Mouse (Mus musculus): ENCODE measurements around the gene Dock11.

DNA sequence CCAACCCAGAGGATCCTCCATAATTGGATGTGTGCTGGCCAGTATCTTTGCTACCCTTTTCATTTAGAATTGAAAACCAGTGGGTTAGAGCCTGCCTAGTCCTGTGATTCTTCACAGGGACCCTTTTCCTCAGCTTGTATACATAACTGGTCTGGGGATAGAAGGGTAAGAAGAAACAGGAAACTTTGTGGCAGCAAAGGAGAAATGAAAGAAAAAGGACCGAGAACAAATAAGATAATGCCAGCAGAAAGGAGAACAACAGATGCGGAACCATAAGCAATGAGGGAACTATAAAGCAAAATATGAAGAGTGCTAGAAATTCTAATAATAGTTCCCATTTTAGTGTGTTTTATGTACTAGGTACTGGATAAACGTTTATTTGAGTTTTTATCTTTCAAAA is 212.7 kb downstream of the Dock11 start:
- TF ChIP-seq CTCF (conservative IDR thresholded peaks at IDR 0.05; ENCODE audit: low read length) (no peak), NANOG (IDR thresholded peaks at IDR 0.05; ENCODE audit: borderline replicate concordance, low read length) (no peak)
